Mouse (Mus musculus) urinary bladder, postnatal 10 days (tissue): ENCODE measurements around the gene Ryr2.
"Not testable (repeated sequence)": the region's sequence is repeated elsewhere in the genome, so short reads cannot be mapped to it uniquely, and the experiment has no call there.

Source experiments
- DNase-seq: peaks from one replicate; pipeline ENCODE4 v3.0.0; 2022; ENCODE audit warnings: low spot score

The Ryr2 gene

DNA sequence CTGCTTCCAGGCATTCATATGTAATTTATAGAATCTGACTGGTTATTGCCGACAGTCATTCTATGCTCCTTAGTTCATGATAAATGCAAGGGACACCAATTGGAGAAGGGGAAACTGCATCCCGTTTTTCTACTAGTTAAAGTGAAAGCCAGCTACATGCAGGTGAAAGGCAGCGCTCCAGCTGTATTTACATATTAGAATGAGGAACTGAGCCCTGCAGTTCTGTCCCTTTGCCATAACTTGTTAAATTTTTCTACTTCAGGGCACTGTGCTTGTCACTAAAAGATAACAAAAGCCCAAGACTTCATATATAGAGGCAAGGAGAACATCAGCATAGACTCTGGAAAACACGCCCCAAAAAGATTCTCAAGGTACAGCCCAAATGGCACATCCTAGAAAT is 165.0 kb downstream of the Ryr2 start:
- DNase-seq, result no peak

- not testable (repeated sequence) for DNase-seq
Measured at GRCm38 (mm10) chr13:11934297-11935060, 172.3 kb downstream of the Ryr2 start.

- no peak for DNase-seq
Measured at GRCm38 (mm10) chr13:11933334-11933733, 173.4 kb downstream of the Ryr2 start.

DNA sequence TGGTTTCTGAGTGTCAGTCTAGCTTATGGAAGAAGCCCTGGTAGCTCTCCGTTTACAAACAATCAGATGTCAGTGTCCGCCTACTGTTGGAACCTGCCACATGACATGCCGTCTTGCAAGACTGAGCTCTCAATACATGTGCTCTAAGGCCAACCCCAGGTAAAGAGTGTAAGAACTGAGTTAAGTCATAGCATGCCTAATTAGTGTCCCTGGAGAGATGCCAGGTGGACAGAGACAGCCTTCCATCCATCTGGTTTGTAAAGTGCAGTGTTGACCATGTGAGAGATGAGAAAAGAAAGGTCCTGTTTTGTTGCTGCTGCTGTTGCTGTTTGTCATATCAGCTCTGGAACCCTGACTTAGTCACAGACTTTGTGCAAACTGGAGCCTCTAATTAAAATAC is 178.0 kb downstream of the Ryr2 start:
- no peak for DNase-seq

DNA sequence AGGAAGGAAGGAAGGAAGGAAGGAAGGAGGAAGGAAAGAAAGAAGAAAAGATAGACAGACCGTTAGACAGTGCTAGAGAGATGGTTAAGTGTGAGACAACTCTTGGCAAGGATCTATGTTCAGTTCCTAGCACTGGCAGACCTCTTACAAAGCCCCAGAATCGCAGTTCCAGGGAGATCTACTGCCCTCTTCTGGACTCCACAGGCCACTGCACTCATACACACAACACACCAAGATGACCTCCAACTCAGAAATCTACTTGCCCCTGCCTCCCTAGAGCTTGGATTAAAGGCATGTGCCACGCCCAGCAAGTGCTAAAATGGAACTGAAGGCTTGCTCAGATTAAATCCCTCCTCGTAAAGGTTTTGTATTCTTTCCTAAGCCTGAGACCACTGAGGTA is 179.0 kb downstream of the Ryr2 start:
- no peak for DNase-seq

DNA sequence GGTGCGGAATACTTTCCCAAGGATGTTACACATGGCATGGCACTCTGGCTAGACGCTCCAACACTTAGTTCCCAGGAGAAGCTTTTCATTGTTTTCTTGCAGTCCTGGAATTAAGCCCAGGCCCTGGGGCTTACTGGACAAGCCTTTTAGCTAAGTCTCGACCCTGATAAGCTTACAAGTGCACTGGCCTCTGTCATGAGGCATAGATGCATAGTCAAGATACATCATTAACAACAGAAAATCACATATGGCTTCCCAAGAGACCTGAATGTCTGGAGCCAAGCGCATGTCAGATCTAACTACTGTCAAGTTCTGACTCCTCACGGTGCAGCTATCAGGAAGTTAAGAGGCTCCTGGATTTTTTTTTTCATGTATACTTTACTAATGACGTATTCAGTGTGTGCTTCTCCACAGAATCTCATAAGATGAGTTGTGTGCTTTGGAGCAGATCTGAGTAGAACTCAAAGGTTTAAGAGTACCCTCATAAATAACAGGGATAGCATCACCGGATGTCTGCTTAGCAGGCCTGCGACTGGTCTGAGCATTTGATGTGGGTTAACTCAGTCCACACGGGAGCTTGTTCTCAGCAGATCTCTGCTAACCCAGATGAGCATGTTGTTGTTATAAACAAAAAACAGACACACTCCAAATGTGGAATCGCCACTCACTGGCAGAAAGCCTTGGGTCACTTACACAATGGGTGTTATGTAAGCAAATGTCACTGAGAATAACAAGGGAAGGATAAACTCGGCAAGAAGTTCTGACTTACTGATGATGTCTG is 179.8 kb downstream of the Ryr2 start:
- no peak for DNase-seq

DNA sequence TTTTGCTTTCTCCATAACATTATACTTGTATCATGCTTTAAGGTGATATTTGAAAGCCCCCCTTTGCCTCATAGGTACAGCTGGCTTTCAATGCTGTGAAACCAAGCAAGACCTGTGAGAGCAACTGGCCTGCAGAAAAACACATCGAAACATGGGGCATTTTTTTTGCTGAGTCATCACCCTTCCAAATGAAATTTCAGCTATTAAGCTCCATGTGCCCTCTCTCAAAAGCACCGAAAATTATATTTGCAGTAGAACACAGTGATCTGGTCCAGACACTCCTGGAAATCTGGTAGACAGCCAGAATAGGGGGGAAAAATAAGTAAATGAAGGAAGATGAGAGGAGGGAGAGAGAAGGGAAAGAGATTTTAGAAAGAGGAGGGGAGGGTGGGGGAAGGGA is 180.5 kb downstream of the Ryr2 start:
- DNase-seq, result no peak

DNA sequence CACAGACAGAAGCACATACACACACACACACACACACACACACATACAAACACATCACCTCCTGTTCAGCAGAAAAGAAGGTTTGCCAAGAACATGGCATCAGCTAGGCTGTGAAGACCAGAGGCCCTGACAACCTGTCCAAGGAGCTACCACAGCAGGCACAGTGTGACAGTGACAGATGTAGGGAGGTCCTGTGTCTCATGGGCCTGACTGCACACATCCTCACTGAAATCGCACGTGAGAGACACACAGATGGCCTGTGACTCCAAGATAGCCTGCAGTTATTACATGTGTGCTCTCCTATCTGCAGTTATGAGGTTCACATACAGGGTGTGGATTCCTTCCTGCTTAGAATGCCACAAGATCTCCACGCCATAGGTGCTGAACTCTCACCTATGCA is 182.0 kb downstream of the Ryr2 start:
- no peak for DNase-seq

DNA sequence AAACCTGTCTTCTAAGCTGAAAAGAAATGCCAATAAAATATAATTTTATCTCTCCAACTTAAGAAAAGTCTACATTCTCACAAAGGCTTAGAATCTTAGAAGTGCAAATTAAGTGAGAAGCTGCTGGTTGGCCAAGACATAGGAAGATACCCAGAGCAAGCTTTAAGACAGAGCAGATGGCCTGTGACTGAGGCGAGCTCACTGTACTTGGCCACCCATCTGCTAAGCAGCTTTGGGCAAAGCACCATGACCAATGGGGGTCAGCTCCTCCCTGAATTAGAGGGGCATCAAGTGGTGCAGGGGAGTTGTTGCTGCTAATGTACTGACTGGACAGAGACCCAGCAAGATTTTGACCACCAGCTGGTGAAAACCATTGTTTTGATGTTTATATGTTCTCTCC is 186.2 kb downstream of the Ryr2 start:
- no peak for DNase-seq

DNA sequence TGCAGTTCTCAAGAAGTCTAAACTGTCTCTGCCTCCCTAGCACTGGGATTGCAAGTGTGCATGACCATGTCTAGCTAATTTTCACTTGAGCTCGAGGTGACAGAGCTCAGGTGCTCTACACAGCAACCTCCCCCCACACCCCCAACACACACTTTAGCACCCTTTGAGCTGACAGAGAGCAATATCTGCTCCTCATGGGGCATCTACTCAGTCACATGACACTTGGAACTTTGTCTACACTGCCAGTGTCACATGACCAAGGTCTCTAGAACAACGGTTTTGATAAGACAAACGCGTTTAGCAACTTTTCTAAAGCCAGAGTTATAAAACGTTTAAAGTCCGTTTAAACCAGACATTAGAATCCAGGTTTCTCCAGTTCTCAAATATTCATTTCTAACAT is 187.3 kb downstream of the Ryr2 start:
- DNase-seq, result no peak

GRCm38 (mm10) chr13:11915619-11916018 is 191.1 kb downstream of the Ryr2 start:
- DNase-seq, result no peak

DNA sequence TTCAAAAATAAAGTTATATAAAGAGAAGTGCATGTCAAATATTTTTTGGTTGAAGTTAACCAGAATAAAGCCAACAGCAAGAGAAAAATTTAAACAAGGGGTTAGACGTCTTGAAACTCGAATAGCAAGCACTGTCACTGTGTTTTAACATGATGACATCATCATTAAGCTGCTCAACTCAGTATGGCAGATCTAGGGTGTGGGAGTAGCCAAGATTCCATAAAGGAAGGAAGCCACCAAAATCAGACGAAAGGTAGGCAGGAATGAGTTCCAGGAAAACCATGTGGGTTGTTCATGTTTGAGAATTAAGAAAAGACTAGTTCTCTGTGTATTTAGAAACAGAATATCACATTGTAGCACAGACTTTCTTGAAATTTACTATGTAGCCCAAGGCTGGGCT is 192.1 kb downstream of the Ryr2 start:
- no peak for DNase-seq

GRCm38 (mm10) chr13:11912208-11912607 is 194.5 kb downstream of the Ryr2 start:
- no peak for DNase-seq

DNA sequence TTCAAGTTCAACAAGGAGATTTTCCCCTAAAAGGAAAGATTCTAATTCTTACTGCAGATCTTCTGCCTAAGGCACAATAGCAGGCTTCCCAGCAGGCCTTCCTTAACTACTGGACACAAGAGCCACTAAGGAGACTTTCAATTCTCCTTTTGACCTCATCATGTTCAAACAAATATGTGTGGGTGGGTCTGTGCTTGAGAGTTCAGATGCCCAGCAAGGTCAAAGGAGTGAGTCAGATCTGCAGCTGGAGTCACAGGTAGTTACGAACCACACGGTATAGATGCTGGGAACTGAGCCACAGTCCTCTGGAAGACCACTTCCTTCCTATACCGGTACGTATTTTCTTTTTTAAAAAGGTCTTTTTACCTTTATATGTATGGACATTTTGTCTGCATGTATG is 198.6 kb downstream of the Ryr2 start:
- DNase-seq, result no peak

DNA sequence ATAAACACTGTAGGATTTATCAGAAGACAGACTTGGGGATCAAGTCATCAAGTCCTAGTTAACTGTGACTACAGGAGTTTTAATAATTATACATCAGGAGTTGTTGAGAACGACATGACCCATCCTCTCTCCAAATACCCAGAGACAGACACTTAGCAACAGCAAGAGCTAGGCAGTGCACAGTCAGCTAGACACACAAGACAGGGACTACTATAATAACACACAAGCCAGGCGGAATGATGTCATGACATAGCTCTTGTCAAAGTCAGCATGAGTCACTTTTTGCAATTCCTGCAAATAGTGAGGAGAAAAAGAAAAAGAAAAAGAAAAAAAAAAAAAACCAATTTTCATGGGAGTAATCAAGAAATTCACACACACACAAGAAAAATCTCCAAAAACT is 201.6 kb downstream of the Ryr2 start:
- no peak for DNase-seq

GRCm38 (mm10) chr13:11903272-11903671 is 203.5 kb downstream of the Ryr2 start:
- no peak for DNase-seq

DNA sequence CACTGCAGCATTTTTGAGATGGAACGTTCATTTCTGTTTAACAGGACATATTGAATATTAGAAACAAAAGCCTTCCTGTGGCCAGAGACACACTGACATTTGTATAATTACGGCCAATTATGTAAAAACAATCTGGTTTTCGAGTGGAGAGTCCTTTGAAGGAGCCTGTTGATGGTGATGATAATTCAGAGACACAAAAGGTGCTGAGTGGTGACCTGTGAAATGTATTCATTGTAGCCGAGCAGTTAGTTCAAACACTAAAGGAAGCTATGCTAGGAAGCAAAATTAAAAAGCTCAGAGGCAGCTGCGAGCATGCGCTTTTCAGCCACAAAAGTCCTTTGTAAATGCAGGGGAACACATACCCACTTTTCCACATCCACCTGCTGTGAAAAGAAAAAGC is 203.9 kb downstream of the Ryr2 start:
- DNase-seq, result no peak

GRCm38 (mm10) chr13:11900631-11901030 is 206.1 kb downstream of the Ryr2 start:
- DNase-seq, result no peak

GRCm38 (mm10) chr13:11895631-11896030 is 211.1 kb downstream of the Ryr2 start:
- no peak for DNase-seq

DNA sequence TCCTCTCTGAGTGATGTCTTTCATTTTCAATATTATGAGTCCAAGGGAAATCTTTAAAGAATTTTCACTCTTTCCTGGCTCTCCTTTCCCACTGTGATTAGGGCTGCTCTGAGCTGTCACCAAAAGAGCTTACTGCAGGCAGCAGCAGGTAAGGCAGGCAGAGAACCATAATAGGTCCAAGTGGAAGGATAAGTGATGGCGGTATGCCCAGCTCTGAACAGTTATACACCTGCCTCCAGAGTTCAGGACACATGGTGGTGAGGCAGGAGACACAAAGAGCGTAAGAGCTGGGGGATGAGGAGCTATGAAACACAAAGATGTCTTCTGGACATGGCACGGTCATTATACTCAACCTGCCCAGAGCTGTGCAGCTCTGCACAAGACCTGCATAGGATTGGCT is 215.0 kb downstream of the Ryr2 start:
- no peak for DNase-seq

DNA sequence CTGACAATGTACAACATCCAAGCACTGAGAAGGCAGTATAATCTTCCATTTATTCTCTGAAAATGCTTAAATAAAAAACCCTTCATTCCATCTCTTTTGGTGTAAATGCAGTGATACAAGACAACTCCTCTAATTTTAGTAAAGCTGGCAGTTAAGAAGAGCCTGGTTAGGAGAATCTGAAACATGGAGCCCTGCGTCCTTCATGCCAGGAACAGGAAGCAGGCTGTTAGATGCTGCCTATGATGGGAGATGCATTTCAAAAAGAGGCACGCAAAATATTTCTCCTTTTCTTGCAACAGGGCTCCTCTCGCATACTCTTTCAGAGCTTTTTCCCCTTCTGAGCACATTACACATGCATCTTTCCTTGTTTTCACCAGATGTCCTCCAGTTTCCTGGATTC is 215.6 kb downstream of the Ryr2 start:
- DNase-seq, result no peak

DNA sequence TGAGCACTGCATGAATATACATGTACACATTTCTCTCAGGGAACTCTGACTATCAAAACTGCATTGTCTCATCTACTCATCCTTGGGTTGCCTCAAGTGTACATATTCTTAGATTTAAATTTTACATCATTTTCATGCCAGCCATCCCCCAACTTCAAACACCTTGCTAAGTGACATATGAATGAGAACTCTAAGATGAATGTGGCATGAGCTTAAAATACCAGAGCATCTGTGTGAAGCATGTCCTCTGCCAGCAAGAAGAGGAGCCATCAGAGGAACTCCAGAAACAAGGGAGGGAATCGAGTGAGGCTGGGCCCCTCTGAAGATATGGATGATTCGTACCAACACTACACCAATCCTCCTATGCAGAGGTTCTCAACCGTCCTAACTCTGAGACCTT is 222.6 kb downstream of the Ryr2 start:
- no peak for DNase-seq

- no peak for DNase-seq
Measured at GRCm38 (mm10) chr13:11882359-11882758, 224.4 kb downstream of the Ryr2 start.
